Mouse (Mus musculus): ENCODE measurements at regions not wholly inside any gene's neighbourhood (a gene's known extent, or its start where the extent isn't known, plus 50 kb on each side); places are given as distances from the start of the nearest gene placed in this dataset.

- no peaks in the 10 kb centered on the region for H3K9me3 ChIP-seq
- H3K9ac ChIP-seq (replicated peaks), result no peak overlapping the region
- WGBS, result 71% methylated on average over 2 of the region's 2 CpGs
- no peak overlapping the region for H3K4me3 ChIP-seq
- no peak overlapping the region for H3K27ac ChIP-seq (replicated peaks)
- no peaks in the 10 kb centered on the region for H3K27me3 ChIP-seq
- no peaks in the 10 kb centered on the region for H3K4me1 ChIP-seq
- no peak for ATAC-seq (replicated peaks)
- H3K36me3 ChIP-seq, result no peaks in the 10 kb centered on the region
- H3K4me2 ChIP-seq (replicated peaks), result no peak overlapping the region
Measured at GRCm38 (mm10) chr8:90192856-90193255, 155.3 kb downstream of the Tox3 start.

- no peaks in the 10 kb centered on the region for H3K36me3 ChIP-seq
- H3K9ac ChIP-seq (replicated peaks), result no peak overlapping the region
- no peaks in the 10 kb centered on the region for H3K4me1 ChIP-seq
- no peaks in the 10 kb centered on the region for H3K27me3 ChIP-seq
- no peaks in the 10 kb centered on the region for H3K9me3 ChIP-seq
- H3K27ac ChIP-seq (replicated peaks), result no peak overlapping the region
- no peak overlapping the region for H3K4me2 ChIP-seq (replicated peaks)
- 32% methylated on average over 6 of the region's 6 CpGs for WGBS
- no peak for ATAC-seq (replicated peaks)
- H3K4me3 ChIP-seq, result no peak overlapping the region
Measured at GRCm38 (mm10) chr8:90182807-90183206, 165.3 kb downstream of the Tox3 start.

GRCm38 (mm10) chr8:90176771-90177170 is 171.4 kb downstream of the Tox3 start:
- Histone ChIP-seq H3K27ac (replicated peaks) (no peak overlapping the region), H3K9me3 (no peaks in the 10 kb centered on the region), H3K9ac (replicated peaks) (no peak overlapping the region), H3K27me3 (no peaks in the 10 kb centered on the region), H3K36me3 (no peaks in the 10 kb centered on the region), H3K4me3 (no peak overlapping the region), H3K4me2 (replicated peaks) (peak overlapping the region; percentile 17; the same call in 1 of the 2 replicates), H3K4me1 (peaks cover 17% of the 10 kb centered on the region)
- WGBS, result 20% methylated on average over 7 of the region's 7 CpGs
- no peak for ATAC-seq (replicated peaks)

GRCm38 (mm10) chr8:90176335-90176734 is 171.8 kb downstream of the Tox3 start:
- WGBS, result 8% methylated on average over 9 of the region's 9 CpGs
- H3K4me3 ChIP-seq, result no peak overlapping the region
- no peak overlapping the region for H3K27ac ChIP-seq (replicated peaks)
- no peaks in the 10 kb centered on the region for H3K36me3 ChIP-seq
- peaks cover 17% of the 10 kb centered on the region for H3K4me1 ChIP-seq
- H3K9ac ChIP-seq (replicated peaks), result no peak overlapping the region; the same call in 1 of the 2 replicates
- no peak for ATAC-seq (replicated peaks)
- H3K27me3 ChIP-seq, result no peaks in the 10 kb centered on the region
- no peaks in the 10 kb centered on the region for H3K9me3 ChIP-seq
- peak overlapping the region; percentile 17; the same call in 1 of the 2 replicates for H3K4me2 ChIP-seq (replicated peaks)

GRCm38 (mm10) chr8:90166639-90167038 is 181.5 kb downstream of the Tox3 start:
- H3K9me3 ChIP-seq, result no peaks in the 10 kb centered on the region
- ATAC-seq (replicated peaks), result no peak
- WGBS, result 97% methylated on average over 2 of the region's 2 CpGs
- peaks cover 4% of the 10 kb centered on the region; the same call in 1 of the 2 replicates for H3K4me1 ChIP-seq
- H3K36me3 ChIP-seq, result no peaks in the 10 kb centered on the region
- no peaks in the 10 kb centered on the region for H3K27me3 ChIP-seq
- no peak overlapping the region for H3K27ac ChIP-seq (replicated peaks)
- no peak overlapping the region for H3K4me2 ChIP-seq (replicated peaks)
- no peak overlapping the region for H3K4me3 ChIP-seq
- no peak overlapping the region for H3K9ac ChIP-seq (replicated peaks)

- 70% methylated on average over 5 of the region's 5 CpGs for WGBS
Measured at GRCm38 (mm10) chr8:90151477-90151876, 196.7 kb downstream of the Tox3 start.

GRCm38 (mm10) chr8:90149903-90150302 is 198.2 kb downstream of the Tox3 start:
- Histone ChIP-seq H3K9me3 (no peaks in the 10 kb centered on the region), H3K4me2 (replicated peaks) (no peak overlapping the region), H3K27me3 (no peaks in the 10 kb centered on the region), H3K4me1 (peaks cover 3% of the 10 kb centered on the region; the same call in 1 of the 2 replicates), H3K4me3 (no peak overlapping the region), H3K36me3 (no peaks in the 10 kb centered on the region), H3K27ac (replicated peaks) (no peak overlapping the region), H3K9ac (replicated peaks) (no peak overlapping the region)
- ATAC-seq (replicated peaks), result no peak
- 44% methylated on average over 6 of the region's 6 CpGs for WGBS

More at GRCm38 (mm10) chr8:90151477-90151876, 196.7 kb downstream of the Tox3 start:
- no peak overlapping the region for H3K4me3 ChIP-seq
- H3K27ac ChIP-seq (replicated peaks), result no peak overlapping the region
- no peak for ATAC-seq (replicated peaks)
- H3K9ac ChIP-seq (replicated peaks), result no peak overlapping the region
- H3K9me3 ChIP-seq, result no peaks in the 10 kb centered on the region
- no peaks in the 10 kb centered on the region for H3K36me3 ChIP-seq
- no peak overlapping the region for H3K4me2 ChIP-seq (replicated peaks)
- peaks cover 3% of the 10 kb centered on the region; the same call in 1 of the 2 replicates for H3K4me1 ChIP-seq
- no peaks in the 10 kb centered on the region for H3K27me3 ChIP-seq

GRCm38 (mm10) chr8:90134626-90135025 is 213.5 kb downstream of the Tox3 start:
- H3K36me3 ChIP-seq, result no peaks in the 10 kb centered on the region
- WGBS, result 88% methylated on average over 5 of the region's 5 CpGs
- H3K9me3 ChIP-seq, result no peaks in the 10 kb centered on the region
- H3K27me3 ChIP-seq, result no peaks in the 10 kb centered on the region
- no peaks in the 10 kb centered on the region for H3K4me1 ChIP-seq
- no peak overlapping the region for H3K4me2 ChIP-seq (replicated peaks)
- H3K4me3 ChIP-seq, result no peak overlapping the region
- no peak overlapping the region for H3K9ac ChIP-seq (replicated peaks)
- ATAC-seq (replicated peaks), result no peak
- no peak overlapping the region for H3K27ac ChIP-seq (replicated peaks)

- H3K4me1 ChIP-seq, result no peaks in the 10 kb centered on the region
- 85% methylated on average over 5 of the region's 5 CpGs for WGBS
- H3K27me3 ChIP-seq, result no peaks in the 10 kb centered on the region
- no peak overlapping the region for H3K4me3 ChIP-seq
- H3K27ac ChIP-seq (replicated peaks), result no peak overlapping the region
- no peak overlapping the region for H3K4me2 ChIP-seq (replicated peaks)
- no peak overlapping the region for H3K9ac ChIP-seq (replicated peaks)
- H3K9me3 ChIP-seq, result no peaks in the 10 kb centered on the region
- no peak for ATAC-seq (replicated peaks)
- no peaks in the 10 kb centered on the region for H3K36me3 ChIP-seq
Measured at GRCm38 (mm10) chr8:90130704-90131267, 217.4 kb downstream of the Tox3 start.

GRCm38 (mm10) chr8:90125426-90125825 is 222.7 kb downstream of the Tox3 start:
- Histone ChIP-seq H3K9me3 (no peaks in the 10 kb centered on the region), H3K4me1 (no peaks in the 10 kb centered on the region; the same call in 1 of the 2 replicates), H3K4me3 (no peak overlapping the region), H3K27me3 (no peaks in the 10 kb centered on the region), H3K9ac (replicated peaks) (no peak overlapping the region), H3K4me2 (replicated peaks) (no peak overlapping the region), H3K36me3 (no peaks in the 10 kb centered on the region), H3K27ac (replicated peaks) (no peak overlapping the region)
- no peak for ATAC-seq (replicated peaks)
- 98% methylated on average over 1 of the region's 1 CpGs for WGBS

GRCm38 (mm10) chr8:90123101-90123500 is 225.0 kb downstream of the Tox3 start:
- ATAC-seq (replicated peaks), result no peak
- no peak overlapping the region for H3K27ac ChIP-seq (replicated peaks)
- no peak overlapping the region for H3K9ac ChIP-seq (replicated peaks)

GRCm38 (mm10) chr8:90121935-90122334 is 226.2 kb downstream of the Tox3 start:
- Histone ChIP-seq H3K27ac (replicated peaks) (no peak overlapping the region), H3K9me3 (no peaks in the 10 kb centered on the region), H3K27me3 (no peaks in the 10 kb centered on the region), H3K4me3 (no peak overlapping the region), H3K4me2 (replicated peaks) (no peak overlapping the region), H3K9ac (replicated peaks) (no peak overlapping the region), H3K4me1 (no peaks in the 10 kb centered on the region; the same call in 1 of the 2 replicates), H3K36me3 (no peaks in the 10 kb centered on the region)
- 85% methylated on average over 3 of the region's 3 CpGs for WGBS
- ATAC-seq (replicated peaks), result no peak

More at GRCm38 (mm10) chr8:90123101-90123500, 225.0 kb downstream of the Tox3 start:
- Histone ChIP-seq H3K36me3 (no peaks in the 10 kb centered on the region), H3K27me3 (no peaks in the 10 kb centered on the region), H3K9me3 (no peaks in the 10 kb centered on the region), H3K4me1 (no peaks in the 10 kb centered on the region; the same call in 1 of the 2 replicates), H3K4me3 (no peak overlapping the region), H3K4me2 (replicated peaks) (no peak overlapping the region)

- Histone ChIP-seq H3K4me2 (replicated peaks) (no peak overlapping the region), H3K9me3 (no peaks in the 10 kb centered on the region), H3K4me1 (no peaks in the 10 kb centered on the region; the same call in 1 of the 2 replicates), H3K27ac (replicated peaks) (no peak overlapping the region), H3K36me3 (no peaks in the 10 kb centered on the region), H3K9ac (replicated peaks) (no peak overlapping the region), H3K4me3 (no peak overlapping the region), H3K27me3 (no peaks in the 10 kb centered on the region)
- no peak for ATAC-seq (replicated peaks)
- WGBS, result 24% methylated on average over 3 of the region's 3 CpGs
Measured at GRCm38 (mm10) chr8:90121017-90121416, 227.1 kb downstream of the Tox3 start.

All from forebrain, embryonic 15.5 days (tissue).